Mouse (Mus musculus) limb, embryonic 15.5 days (tissue): ENCODE data around the gene Mknk1. TPM values are rescaled to one million over a fixed set of nuclear protein-coding genes. Genes with fewer than 3 reads are reported as not detected.
A peak's percentile ranks its signal among the peaks of the same experiment; 100 is the strongest.

Source experiments
- ATAC-seq: fragments of 200-750 bp; cut with Nextera tagmentation; 2 replicates; pipeline ENCODE4 v1.8.0; 2017; ENCODE audit warnings: low read depth, moderate TSS enrichment; ENCODE audit not compliant: insufficient number of reproducible peaks, low FRiP score, low TSS enrichment
- H3K27ac ChIP-seq: fragments of 300-500 bp; sonication (generic); 2 replicates; pipeline ENCODE4 v1.5.1; 2015; ENCODE audit warnings: moderate library complexity, mild to moderate bottlenecking, inconsistent platforms
- H3K27me3 ChIP-seq: fragments of 300-500 bp; sonication (generic); 2 replicates; pipeline ENCODE4 v1.6.1; 2015; ENCODE audit warnings: inconsistent platforms
- H3K36me3 ChIP-seq: fragments of 300-500 bp; sonication (generic); 2 replicates; pipeline ENCODE4 v1.6.1; 2015; ENCODE audit warnings: inconsistent platforms
- H3K4me1 ChIP-seq: fragments of 300-500 bp; sonication (generic); 2 replicates; pipeline ENCODE4 v1.6.1; 2015; ENCODE audit warnings: inconsistent platforms
- H3K4me2 ChIP-seq: fragments of 300-500 bp; sonication (generic); 2 replicates; pipeline ENCODE4 v1.6.1; 2015; ENCODE audit warnings: mild to moderate bottlenecking, inconsistent platforms
- H3K4me3 ChIP-seq: fragments of 300-500 bp; sonication (generic); 2 replicates; pipeline ENCODE4 v1.5.1; 2015; ENCODE audit warnings: mild to moderate bottlenecking, inconsistent platforms
- H3K9ac ChIP-seq: fragments of 300-500 bp; sonication (generic); 2 replicates; pipeline ENCODE4 v1.6.1; 2015; ENCODE audit warnings: inconsistent platforms
- H3K9me3 ChIP-seq: fragments of 300-500 bp; sonication (generic); 2 replicates; pipeline ENCODE4 v1.6.1; 2016; ENCODE audit warnings: inconsistent platforms
- WGBS: fragments of 180-500 bp; shearing (Covaris S2); methylation state at CpG from one replicate; pipeline ENCODE4 v1.1.7; 2015; 5-methylcytosine and 5-hydroxymethylcytosine counted together
- polyA plus RNA-seq: library from polyadenylated mRNA; unstranded; fragments of >200 nt; fragmentation: Nextera tagmentation; extraction: Ambion mirVana; gene quantifications from 2 replicates; pipeline ENCODE4 v1.2.1, GENCODE M21; 2015

Gene Mknk1
- polyA plus RNA-seq, 1 experiment from 2014 or later: 32.7 TPM

DNA sequence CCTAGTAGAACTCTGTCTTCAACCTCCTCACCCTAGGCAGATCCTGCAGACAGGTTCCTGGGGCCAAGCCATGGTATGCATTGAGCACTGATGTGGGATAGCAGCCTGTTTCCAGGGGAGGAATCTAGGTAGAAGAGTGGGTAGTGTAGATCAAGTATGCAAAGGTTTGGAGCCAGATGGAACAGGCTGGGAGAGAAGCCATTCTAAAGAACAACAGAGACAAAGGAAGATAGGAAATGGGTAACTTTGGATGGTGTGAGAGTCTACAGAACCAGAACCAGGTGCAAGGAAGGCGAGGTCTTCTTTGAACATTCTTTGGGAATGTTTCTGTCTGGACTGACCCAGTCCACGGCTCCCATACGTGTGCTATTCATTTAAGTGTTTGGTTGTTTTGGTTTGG is 11.9 kb upstream of the Mknk1 start:
- Histone ChIP-seq H3K36me3 (peaks cover 11% of the 10 kb centered on the region), H3K27ac (no peak overlapping the region), H3K4me3 (peak overlapping the region; percentile 88), H3K9ac (no peak overlapping the region), H3K27me3 (no peaks in the 10 kb centered on the region), H3K9me3 (no peaks in the 10 kb centered on the region), H3K4me1 (peaks cover 16% of the 10 kb centered on the region), H3K4me2 (peak overlapping the region; percentile 77)
- WGBS: 56% methylated on average over 3 of the region's 3 CpGs
- no peak for ATAC-seq

DNA sequence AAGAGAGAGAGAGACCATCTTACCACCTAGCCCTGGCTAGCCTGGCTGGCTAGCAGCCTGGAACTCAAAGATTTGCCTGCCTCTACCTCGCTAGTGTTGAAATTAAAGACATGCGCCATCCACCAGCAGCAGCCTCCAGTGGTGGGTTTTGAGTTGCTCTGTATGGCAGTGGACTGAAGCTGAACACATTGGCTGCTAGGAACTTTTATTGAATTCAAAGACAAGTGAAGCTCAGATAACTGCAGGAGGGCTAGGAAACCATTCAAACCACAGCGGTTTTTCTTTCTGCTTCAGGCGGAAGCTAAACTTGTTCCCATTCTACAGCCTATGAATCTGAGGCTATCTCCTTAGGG is 11.5 kb upstream of the Mknk1 start:
- Histone ChIP-seq H3K27me3 (no peaks in the 10 kb centered on the region), H3K27ac (peak overlapping the region; percentile 85), H3K4me1 (peaks cover 16% of the 10 kb centered on the region), H3K9ac (peak overlapping the region; percentile 81), H3K36me3 (peaks cover 15% of the 10 kb centered on the region), H3K4me3 (peak overlapping the region; percentile 88), H3K9me3 (no peaks in the 10 kb centered on the region), H3K4me2 (peak overlapping the region; percentile 77)
- 4% methylated on average over 4 of the region's 4 CpGs for WGBS
- ATAC-seq: no peak

DNA sequence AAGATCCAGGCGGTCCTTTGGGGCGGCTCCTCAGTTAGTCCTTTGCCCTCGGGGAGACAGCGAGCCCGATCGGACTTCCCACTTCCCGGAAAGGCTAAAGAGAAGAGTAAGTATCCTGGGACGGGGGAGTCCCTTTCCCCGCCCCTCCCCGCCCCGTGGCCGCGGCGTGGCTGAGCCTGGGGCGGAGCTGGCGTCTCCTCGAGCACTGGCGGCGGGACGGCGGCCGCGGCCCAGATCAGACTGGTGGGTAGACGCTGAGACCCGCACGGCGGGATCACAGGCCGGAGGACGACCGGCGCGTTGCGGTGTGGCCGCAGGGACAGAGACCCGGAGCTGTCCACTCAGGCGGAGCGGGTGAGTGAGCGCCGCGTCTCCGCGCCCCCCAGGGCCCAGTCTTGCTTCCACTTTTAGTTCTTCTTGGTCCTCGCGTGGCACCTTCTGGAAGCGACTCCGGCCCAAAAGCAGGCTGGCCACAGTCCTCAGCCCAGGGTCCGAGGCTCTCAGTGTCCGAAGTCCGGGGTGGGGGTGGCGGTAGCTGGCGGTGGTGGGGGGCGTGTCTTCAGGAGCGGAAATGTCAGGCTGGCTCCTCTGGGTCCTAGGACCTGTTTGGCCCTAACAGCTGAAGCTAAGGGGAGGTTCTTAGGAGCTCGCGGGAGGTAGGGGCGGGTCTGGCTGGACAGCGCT is 11.0 kb upstream of the Mknk1 start, which contains the start of gene Mob3c:
Gene Mob3c, plus strand, starts transcription at position 205 of the 684 bp plus-strand sequence.
- under 1% methylated on average over 55 of the region's 57 CpGs for whole genome bisulfite sequencing
- H3K27ac ChIP-seq: peak within 1 kb of the TSS; percentile 85
- no peaks in the 10 kb centered on the region for H3K9me3 ChIP-seq
- peak within 1 kb of the TSS; percentile 88 for H3K4me3 ChIP-seq
- peaks cover 16% of the 10 kb centered on the region for H3K4me1 ChIP-seq
- peaks cover 19% of the 10 kb centered on the region for H3K36me3 ChIP-seq
- H3K9ac ChIP-seq: peak within 1 kb of the TSS; percentile 81
- peak; percentile 82 for ATAC-seq
- no peaks in the 10 kb centered on the region for H3K27me3 ChIP-seq
- peak within 1 kb of the TSS; percentile 77 for H3K4me2 ChIP-seq

DNA sequence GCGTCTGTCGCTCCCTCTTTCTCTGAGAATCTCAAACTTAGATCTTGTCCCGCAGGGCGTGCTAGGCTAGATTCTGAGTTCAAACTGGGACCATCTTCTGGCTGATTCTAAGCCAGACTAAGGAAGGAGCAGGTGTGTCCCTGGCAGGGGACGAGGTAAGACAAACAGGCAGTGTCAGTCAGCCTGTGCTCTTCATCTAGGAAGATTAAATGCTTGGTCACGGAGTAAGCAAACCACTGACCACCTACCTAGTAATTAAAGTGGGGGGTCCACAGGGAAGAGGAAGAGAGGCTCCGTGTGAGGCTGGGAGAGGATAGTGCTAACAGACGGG is 10.5 kb upstream of the Mknk1 start:
- H3K9ac ChIP-seq: peak overlapping the region; percentile 81; the same call in 1 of the 2 replicates
- ATAC-seq: no peak
- peaks cover 23% of the 10 kb centered on the region for H3K36me3 ChIP-seq
- H3K27ac ChIP-seq: peak overlapping the region; percentile 35; the same call in 1 of the 2 replicates
- H3K4me3 ChIP-seq: peak overlapping the region; percentile 88
- peak overlapping the region; percentile 77 for H3K4me2 ChIP-seq
- WGBS: 8% methylated on average over 8 of the region's 8 CpGs
- no peaks in the 10 kb centered on the region for H3K27me3 ChIP-seq
- H3K9me3 ChIP-seq: no peaks in the 10 kb centered on the region
- H3K4me1 ChIP-seq: peaks cover 16% of the 10 kb centered on the region

DNA sequence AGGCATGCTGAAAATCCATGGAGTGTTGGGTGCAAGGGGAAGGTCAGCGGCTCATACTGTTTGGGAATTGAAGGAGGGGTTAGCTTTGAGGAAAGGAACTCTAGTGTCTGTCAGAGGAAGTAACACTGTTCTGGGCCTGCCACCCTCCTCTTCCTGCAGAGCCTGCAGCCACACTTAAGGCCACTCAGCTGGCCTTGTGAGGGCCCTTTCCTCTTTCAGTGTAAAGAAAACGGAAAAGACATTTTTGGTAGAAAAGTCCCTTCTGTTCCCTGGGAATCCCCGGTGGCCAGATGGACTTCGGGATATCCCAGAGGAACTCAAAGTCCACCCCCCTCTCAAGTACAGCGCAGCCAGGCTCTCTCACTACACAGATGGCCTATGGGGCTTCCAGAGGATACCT is 8.5 kb upstream of the Mknk1 start:
- no peaks in the 10 kb centered on the region for H3K9me3 ChIP-seq
- H3K36me3 ChIP-seq: peaks cover 42% of the 10 kb centered on the region
- no peak for ATAC-seq
- no peaks in the 10 kb centered on the region for H3K27me3 ChIP-seq
- H3K4me1 ChIP-seq: peaks cover 16% of the 10 kb centered on the region
- no peak overlapping the region for H3K9ac ChIP-seq
- 74% methylated on average over 5 of the region's 5 CpGs for WGBS
- no peak overlapping the region for H3K27ac ChIP-seq
- no peak overlapping the region for H3K4me3 ChIP-seq
- H3K4me2 ChIP-seq: no peak overlapping the region

DNA sequence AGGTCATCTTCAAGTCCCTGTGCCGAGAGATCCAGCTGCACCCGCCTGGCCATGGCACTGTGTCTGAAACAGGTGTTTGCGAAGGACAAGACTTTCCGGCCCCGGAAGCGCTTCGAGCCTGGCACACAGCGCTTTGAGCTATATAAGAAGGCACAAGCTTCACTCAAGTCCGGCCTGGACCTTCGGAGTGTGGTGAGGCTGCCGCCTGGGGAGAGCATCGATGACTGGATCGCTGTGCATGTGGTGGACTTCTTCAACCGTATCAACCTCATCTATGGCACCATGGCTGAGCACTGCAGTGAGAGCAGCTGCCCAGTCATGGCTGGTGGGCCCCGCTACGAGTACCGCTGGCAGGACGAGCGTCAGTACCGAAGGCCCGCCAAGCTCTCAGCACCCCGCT is 7.8 kb upstream of the Mknk1 start:
- no peaks in the 10 kb centered on the region for H3K9me3 ChIP-seq
- ATAC-seq: no peak
- H3K36me3 ChIP-seq: peaks cover 45% of the 10 kb centered on the region
- H3K9ac ChIP-seq: no peak overlapping the region
- H3K4me1 ChIP-seq: peaks cover 16% of the 10 kb centered on the region
- H3K4me2 ChIP-seq: no peak overlapping the region
- H3K27ac ChIP-seq: no peak overlapping the region
- H3K27me3 ChIP-seq: no peaks in the 10 kb centered on the region
- H3K4me3 ChIP-seq: no peak overlapping the region
- 94% methylated on average over 22 of the region's 22 CpGs for WGBS

DNA sequence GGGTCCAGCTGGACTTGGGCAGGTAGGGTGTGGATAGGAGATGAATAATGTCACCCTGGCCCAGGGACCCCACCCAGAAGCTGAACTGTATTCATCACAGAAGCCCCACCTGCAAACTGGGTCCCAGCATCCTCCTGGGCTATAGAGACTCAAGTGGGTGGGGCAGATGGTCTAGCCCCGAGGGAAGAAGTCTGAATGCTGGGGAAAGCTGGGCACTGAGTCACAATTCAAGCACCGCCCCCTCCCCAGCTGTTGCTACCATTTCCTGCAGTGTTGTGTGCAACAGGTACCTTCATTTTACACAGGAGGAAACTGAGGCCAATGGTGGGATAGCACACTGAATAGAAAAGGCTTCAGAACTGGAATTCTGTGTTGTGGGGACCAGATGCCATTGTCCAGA is 7.0 kb upstream of the Mknk1 start:
- Histone ChIP-seq H3K9me3 (no peaks in the 10 kb centered on the region), H3K4me3 (no peak overlapping the region), H3K27me3 (no peaks in the 10 kb centered on the region), H3K4me2 (no peak overlapping the region), H3K27ac (no peak overlapping the region), H3K9ac (no peak overlapping the region), H3K36me3 (peaks cover 45% of the 10 kb centered on the region), H3K4me1 (peaks cover 15% of the 10 kb centered on the region)
- WGBS: 59% methylated on average over 2 of the region's 2 CpGs
- ATAC-seq: no peak

DNA sequence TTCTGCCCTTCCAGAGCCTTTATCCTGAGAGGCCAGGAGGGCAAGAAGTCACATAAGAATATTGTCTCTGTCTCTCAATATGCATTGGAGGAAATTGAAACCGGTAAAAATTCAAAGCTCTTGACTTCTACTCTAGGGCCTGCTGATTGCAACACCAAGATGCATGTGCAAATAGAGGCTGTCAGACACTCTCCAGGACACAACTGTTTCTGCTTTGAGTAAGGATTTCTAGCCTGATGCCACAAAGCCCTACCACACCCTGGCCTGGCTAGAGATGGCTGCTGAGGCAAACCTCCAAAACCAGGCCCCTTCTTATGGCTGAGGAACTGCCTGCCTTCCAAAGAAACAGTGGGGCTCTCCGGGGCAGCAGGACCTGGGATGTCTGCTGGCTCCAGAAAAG is 3.4 kb upstream of the Mknk1 start:
- H3K9me3 ChIP-seq: no peaks in the 10 kb centered on the region
- no peaks in the 10 kb centered on the region for H3K27me3 ChIP-seq
- no peak overlapping the region for H3K4me3 ChIP-seq
- H3K27ac ChIP-seq: no peak overlapping the region
- peaks cover 6% of the 10 kb centered on the region for H3K4me1 ChIP-seq
- no peak for ATAC-seq
- H3K9ac ChIP-seq: no peak overlapping the region
- 70% methylated on average over 2 of the region's 2 CpGs for WGBS
- H3K4me2 ChIP-seq: no peak overlapping the region
- peaks cover 45% of the 10 kb centered on the region for H3K36me3 ChIP-seq

DNA sequence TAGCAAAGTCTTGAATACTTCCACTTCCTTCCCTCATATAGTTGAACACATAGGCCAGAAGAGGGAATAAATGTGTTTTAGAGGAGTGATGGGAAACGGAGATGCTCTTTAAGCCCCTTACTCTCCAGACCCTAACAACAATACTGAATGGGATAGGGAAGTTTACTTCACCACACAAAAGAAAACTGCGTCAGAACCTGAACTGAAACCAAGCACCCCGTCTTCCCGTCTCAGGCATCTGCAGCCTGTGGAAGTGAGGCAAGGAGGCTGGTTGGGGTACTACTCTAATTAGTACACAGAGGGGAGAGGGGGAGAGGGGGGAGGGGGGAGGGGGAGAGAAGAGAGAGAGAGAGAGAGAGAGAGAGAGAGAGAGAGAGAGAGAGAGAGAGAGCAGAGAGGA is 802 bp upstream of the Mknk1 start:
- Histone ChIP-seq H3K9me3 (no peaks in the 10 kb centered on the region), H3K4me2 (no peak overlapping the region), H3K4me1 (peaks cover 6% of the 10 kb centered on the region), H3K27me3 (no peaks in the 10 kb centered on the region), H3K27ac (no peak overlapping the region), H3K36me3 (peaks cover 25% of the 10 kb centered on the region), H3K9ac (no peak overlapping the region), H3K4me3 (0 out of 2 replicates have a peak overlapping the region, but pooled peaks have one; percentile 64)
- ATAC-seq: no peak
- WGBS: 70% methylated on average over 4 of the region's 4 CpGs

DNA sequence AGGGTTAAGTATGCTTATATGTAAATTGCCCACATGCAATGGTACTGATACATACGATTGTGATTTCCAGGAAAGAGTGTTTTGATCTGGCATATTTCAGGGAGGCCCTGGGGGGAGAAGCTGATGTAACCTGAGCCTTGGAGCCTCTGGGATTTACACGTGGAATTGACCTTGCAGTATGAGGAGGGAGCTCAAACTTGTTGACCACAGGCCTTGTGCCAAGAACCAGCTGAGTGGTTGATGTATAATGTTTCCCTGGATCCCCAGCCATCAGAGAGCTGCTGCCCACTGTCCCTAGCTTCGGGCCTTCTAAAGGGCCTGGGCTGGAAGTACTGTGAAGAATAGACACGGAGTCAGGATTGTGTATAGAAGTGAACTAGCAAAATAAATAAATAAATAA is 958 bp downstream of the Mknk1 start:
- Histone ChIP-seq H3K4me3 (peak overlapping the region; percentile 64; the same call in 1 of the 2 replicates), H3K4me2 (peak overlapping the region; percentile 61), H3K27ac (no peak overlapping the region), H3K9me3 (no peaks in the 10 kb centered on the region), H3K27me3 (no peaks in the 10 kb centered on the region), H3K9ac (no peak overlapping the region), H3K36me3 (peaks cover 9% of the 10 kb centered on the region), H3K4me1 (peaks cover 6% of the 10 kb centered on the region)
- WGBS: 37% methylated on average over 4 of the region's 4 CpGs
- ATAC-seq: no peak

DNA sequence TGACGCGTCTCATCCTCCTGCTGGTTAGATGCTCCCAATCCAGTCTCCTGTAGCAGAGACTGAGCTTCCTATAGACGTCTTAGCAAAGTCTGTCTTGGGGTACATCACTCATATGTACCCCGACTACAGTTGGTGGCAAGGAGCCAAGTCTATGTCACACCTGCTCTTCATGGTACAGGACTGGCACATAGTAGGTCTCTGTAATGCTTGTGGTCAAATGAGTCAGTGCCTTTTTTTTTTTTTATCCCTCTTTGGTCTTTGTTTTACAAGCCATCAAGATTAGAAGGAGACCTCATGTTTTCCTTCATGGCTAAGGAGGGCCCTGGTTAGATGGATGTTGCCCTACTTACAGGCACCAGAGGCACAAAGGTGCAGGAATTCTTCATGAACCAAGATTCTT is 1.8 kb downstream of the Mknk1 start:
- no peak overlapping the region for H3K4me2 ChIP-seq
- H3K27ac ChIP-seq: no peak overlapping the region
- no peak overlapping the region for H3K4me3 ChIP-seq
- H3K9me3 ChIP-seq: no peaks in the 10 kb centered on the region
- 89% methylated on average over 4 of the region's 4 CpGs for WGBS
- peaks cover 6% of the 10 kb centered on the region for H3K4me1 ChIP-seq
- H3K27me3 ChIP-seq: no peaks in the 10 kb centered on the region
- no peak for ATAC-seq
- H3K9ac ChIP-seq: no peak overlapping the region
- no peaks in the 10 kb centered on the region for H3K36me3 ChIP-seq

DNA sequence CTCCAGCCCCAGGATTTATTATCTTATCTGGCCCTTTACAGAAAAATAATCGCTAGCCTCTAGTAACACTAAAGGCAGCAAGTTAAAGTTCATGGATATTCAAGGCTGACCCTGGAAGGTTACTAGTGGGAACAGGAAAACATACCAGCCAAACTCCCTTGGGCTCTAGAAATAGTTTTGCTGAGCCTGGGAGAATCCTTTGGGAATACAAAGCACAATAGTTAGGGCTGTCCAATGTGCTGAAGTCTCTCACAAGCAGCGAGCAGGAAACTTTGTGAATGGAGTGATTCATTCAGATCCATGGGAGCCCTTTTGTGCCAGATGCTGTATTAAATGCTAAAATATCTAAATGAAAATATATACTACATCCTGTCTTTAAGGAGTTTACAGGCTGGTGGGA is 7.7 kb downstream of the Mknk1 start:
- Histone ChIP-seq H3K4me3 (no peak overlapping the region), H3K4me2 (no peak overlapping the region), H3K9me3 (no peaks in the 10 kb centered on the region), H3K27ac (no peak overlapping the region), H3K36me3 (peaks cover 26% of the 10 kb centered on the region), H3K9ac (no peak overlapping the region), H3K4me1 (no peaks in the 10 kb centered on the region), H3K27me3 (no peaks in the 10 kb centered on the region)
- 71% methylated on average over 2 of the region's 2 CpGs for WGBS
- ATAC-seq: no peak

DNA sequence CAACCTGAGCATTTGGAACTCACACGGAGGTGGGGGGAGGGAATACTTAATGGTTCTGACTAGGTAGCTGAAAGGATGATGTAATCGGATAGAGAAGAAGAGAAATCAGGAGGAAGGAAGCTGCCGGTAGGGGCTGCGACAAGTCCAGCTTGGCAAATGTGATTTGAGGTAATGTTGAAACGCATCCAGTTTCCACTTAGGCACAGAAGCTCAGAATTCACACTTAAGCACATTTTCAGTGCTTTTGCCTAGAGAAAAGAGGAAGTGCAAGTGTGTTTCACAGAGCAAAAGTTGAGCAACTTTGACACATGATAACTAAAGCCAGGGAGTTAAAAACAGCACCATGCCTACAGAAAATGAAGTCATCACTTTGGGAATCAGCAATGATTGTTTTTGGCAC is 8.4 kb downstream of the Mknk1 start:
- no peak for ATAC-seq

More for the DNA sequence above, 8.4 kb downstream of the Mknk1 start:
- Histone ChIP-seq H3K4me1 (no peaks in the 10 kb centered on the region), H3K27ac (no peak overlapping the region), H3K9ac (no peak overlapping the region), H3K4me3 (no peak overlapping the region), H3K36me3 (peaks cover 33% of the 10 kb centered on the region), H3K9me3 (no peaks in the 10 kb centered on the region), H3K4me2 (no peak overlapping the region), H3K27me3 (no peaks in the 10 kb centered on the region)
- 48% methylated on average over 5 of the region's 5 CpGs for WGBS
